Mouse (Mus musculus): Measurements from ENCODE around the gene Otulin. TPM values are rescaled to one million over a fixed set of nuclear protein-coding genes. Genes with fewer than 3 reads are reported as not detected.

The Otulin gene
- total and polyA plus RNA-seq, 3 experiments = 65.5 to 70.6 TPM; not detected in 1

DNA sequence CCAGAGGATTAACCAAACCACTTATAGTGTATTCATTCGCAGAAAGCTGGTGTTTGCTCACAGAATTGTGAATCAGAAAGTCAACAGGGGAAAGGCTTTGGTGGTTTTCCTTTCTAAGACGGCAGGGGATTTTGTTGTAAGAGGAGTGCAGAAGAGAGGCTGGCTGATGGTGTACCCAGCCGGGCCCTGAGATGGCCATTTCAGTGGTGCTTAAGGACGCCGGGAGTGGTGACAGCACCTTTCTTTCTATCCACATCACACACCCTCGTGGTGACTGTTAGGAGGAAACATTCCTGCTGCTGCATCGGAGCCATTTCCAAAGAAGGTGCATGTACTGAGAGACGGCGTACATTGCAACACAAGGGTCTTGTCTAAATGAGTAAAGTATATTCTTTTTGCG is 85.3 kb downstream of the Otulin start:
- Histone ChIP-seq H3K36me3 (ENCODE audit: control insufficient read depth in 1 of 2, insufficient read depth in 2 of 2, low read length in 2 of 2) (no peaks in the 10 kb centered on the region), H3K4me3 (ENCODE audit: control insufficient read depth in 1 of 2, insufficient read depth in 1 of 2, low read depth in 2 of 2, low read length in 2 of 2) (no peak overlapping the region)
- TF ChIP-seq SMC3 (IDR thresholded peaks at IDR 0.05; ENCODE audit: low read depth, low read length) = no peak
- no peak for TF ChIP-seq SIN3A (IDR thresholded peaks at IDR 0.05; ENCODE audit: low read length)
- TF ChIP-seq E2F4 (IDR thresholded peaks at IDR 0.05; ENCODE audit: borderline replicate concordance, low read depth, low read length) = no peak
- TF ChIP-seq JUND (IDR thresholded peaks at IDR 0.05; ENCODE audit: low read depth, low read length) = no peak
- no peak for TF ChIP-seq GATA1 (IDR thresholded peaks at IDR 0.05; ENCODE audit: low read depth, low read length)
- no peak for TF ChIP-seq CHD2 (IDR thresholded peaks at IDR 0.05; ENCODE audit: low read length)
- TF ChIP-seq GABPA (IDR thresholded peaks at IDR 0.05; ENCODE audit: low read depth, low read length) = no peak
- TF ChIP-seq ELF1 (IDR thresholded peaks at IDR 0.05; ENCODE audit: low read depth, low read length) = no peak
- TF ChIP-seq TCF12 (IDR thresholded peaks at IDR 0.05; ENCODE audit: low read depth, low read length) = no peak
- no peak for TF ChIP-seq NELFE (IDR thresholded peaks at IDR 0.05; ENCODE audit: low read depth, low read length)
- no peak for TF ChIP-seq UBTF (IDR thresholded peaks at IDR 0.05; ENCODE audit: borderline replicate concordance, insufficient read depth, low read depth, low read length)
- TF ChIP-seq CHD1 (IDR thresholded peaks at IDR 0.05; ENCODE audit: low read depth, low read length) = no peak
- TF ChIP-seq ZC3H11A (IDR thresholded peaks at IDR 0.05; ENCODE audit: low read depth, low read length) = no peak
- TF ChIP-seq BHLHE40 (IDR thresholded peaks at IDR 0.05; ENCODE audit: borderline replicate concordance, low read depth, low read length) = no peak
- TF ChIP-seq RCOR1 (IDR thresholded peaks at IDR 0.05; ENCODE audit: low read depth, low read length) = no peak
- TF ChIP-seq MYB (IDR thresholded peaks at IDR 0.05; ENCODE audit: low read depth, low read length) = no peak
- no peak for TF ChIP-seq USF1 (IDR thresholded peaks at IDR 0.05; ENCODE audit: low read depth, low read length)
- no peak for TF ChIP-seq POLR2AphosphoS5 (IDR thresholded peaks at IDR 0.05; ENCODE audit: borderline replicate concordance, low read depth, low read length)
- no peak for TF ChIP-seq ZMIZ1 (IDR thresholded peaks at IDR 0.05; ENCODE audit: low read depth, low read length)

DNA sequence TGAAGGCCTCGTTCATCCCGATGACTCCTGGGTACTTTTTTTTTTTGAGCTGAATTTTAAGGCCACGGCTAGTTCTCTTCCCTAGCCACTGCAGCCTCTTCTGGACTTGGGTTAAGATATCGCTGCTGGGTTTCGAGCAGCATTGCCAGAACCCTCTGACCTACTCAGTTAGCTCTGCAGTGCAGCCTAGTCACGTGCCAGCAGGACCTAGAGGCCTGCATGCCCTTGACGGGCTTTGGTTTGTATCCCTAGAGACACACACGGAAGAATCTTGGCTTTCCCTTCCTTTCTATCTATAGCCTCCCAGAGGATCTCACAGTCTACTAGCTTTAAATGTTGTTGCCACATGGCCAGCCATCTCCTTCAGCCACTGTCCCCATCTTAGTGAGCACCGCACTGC is 90.7 kb downstream of the Otulin start:
- no peak for DNase-seq (ENCODE audit: low read depth, low spot score)
- TF ChIP-seq SIN3A (IDR thresholded peaks at IDR 0.05; ENCODE audit: low read length) (no peak), ELF1 (IDR thresholded peaks at IDR 0.05; ENCODE audit: low read depth, low read length) (no peak), GATA1 (IDR thresholded peaks at IDR 0.05; ENCODE audit: low read depth, low read length) (no peak), POLR2A (IDR thresholded peaks at IDR 0.05; ENCODE audit: control insufficient read depth in 1 of 2, insufficient read depth in 1 of 2, low read depth in 1 of 2, low read length in 2 of 2, poor library complexity in 1 of 2) (no peak), USF1 (IDR thresholded peaks at IDR 0.05; ENCODE audit: low read depth, low read length) (no peak)
- Histone ChIP-seq H3K79me2 (ENCODE audit: control insufficient read depth, insufficient read depth, low read length, poor library complexity) (no peaks in the 10 kb centered on the region), H3K27me3 (ENCODE audit: control insufficient read depth in 1 of 2, insufficient read depth in 2 of 2, low read length in 2 of 2) (no peaks in the 10 kb centered on the region), H3K9me3 (replicated peaks; ENCODE audit: insufficient read depth, low read length) (no peaks in the 10 kb centered on the region), H3K27ac (ENCODE audit: control insufficient read depth, low read depth, low read length) (no peak overlapping the region), H3K4me1 (ENCODE audit: control insufficient read depth in 1 of 2, insufficient read depth in 2 of 2, low read length in 2 of 2) (no peaks in the 10 kb centered on the region), H3K4me3 (ENCODE audit: control insufficient read depth in 1 of 2, insufficient read depth in 1 of 2, low read depth in 2 of 2, low read length in 2 of 2) (no peak overlapping the region), H3K36me3 (ENCODE audit: control insufficient read depth in 1 of 2, insufficient read depth in 2 of 2, low read length in 2 of 2) (no peaks in the 10 kb centered on the region), H3K9ac (ENCODE audit: control insufficient read depth, low read depth, low read length, poor library complexity, severe bottlenecking) (no peak overlapping the region)

More for the DNA sequence above, 85.3 kb downstream of the Otulin start:
- Histone ChIP-seq H3K9ac (ENCODE audit: control insufficient read depth, low read depth, low read length, poor library complexity, severe bottlenecking) (no peak overlapping the region), H3K4me1 (ENCODE audit: control insufficient read depth in 1 of 2, insufficient read depth in 2 of 2, low read length in 2 of 2) (no peaks in the 10 kb centered on the region), H3K79me2 (ENCODE audit: control insufficient read depth, insufficient read depth, low read length, poor library complexity) (no peaks in the 10 kb centered on the region), H3K9me3 (replicated peaks; ENCODE audit: insufficient read depth, low read length) (no peaks in the 10 kb centered on the region), H3K27ac (ENCODE audit: control insufficient read depth, low read depth, low read length) (no peak overlapping the region), H3K27me3 (ENCODE audit: control insufficient read depth in 1 of 2, insufficient read depth in 2 of 2, low read length in 2 of 2) (no peaks in the 10 kb centered on the region)
- no peak for DNase-seq (ENCODE audit: low read depth, low spot score)

Data from MEL (cell line).